In the genomic region with DNA sequence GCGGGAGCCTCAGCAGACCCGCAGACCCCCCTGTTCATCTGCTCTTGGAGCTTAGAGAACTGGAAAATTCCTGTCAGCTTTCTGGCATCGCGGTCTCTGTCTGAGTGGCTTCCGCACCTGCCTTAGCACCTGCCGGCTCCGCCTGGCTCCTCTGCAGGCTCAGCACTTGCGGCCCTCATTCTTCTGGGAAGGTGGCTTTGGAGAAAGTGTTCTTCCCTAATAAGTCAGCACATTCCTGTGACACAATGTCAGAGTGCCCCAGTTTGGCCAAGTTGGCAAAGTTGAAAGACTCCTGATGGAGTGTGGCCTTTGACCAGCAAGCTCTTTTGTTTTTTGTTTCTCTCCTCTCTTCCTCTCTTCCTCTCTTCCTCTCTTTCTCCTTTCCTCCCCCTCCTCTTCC, we compare ENCODE assay signal across 22 mouse cellular contexts.
DNase-seq lines count a peak whose midpoint lies in the region; ATAC-seq lines count a peak whose summit lies in the region.
"Had no signal": no experiment of that assay in that cellular context is flagged by ENCODE, and none has a peak within 500 bp of the region (broad histone marks: within the 10 kb centered on the region; RNA-seq: fewer than 3 reads in every experiment).

No protein-coding gene starts in this region.

- WGBS in kidney, embryonic 15.5 days, result 87% methylated on average over 8 of the region's 8 CpGs
- 70% methylated on average over 8 of the region's 8 CpGs for WGBS in kidney, embryonic 16.5 days

- H3K9me3 ChIP-seq in kidney, embryonic 15.5 days (replicated peaks), result no peaks in the 10 kb centered on the region
- no peaks in the 10 kb centered on the region for H3K9me3 ChIP-seq in kidney, embryonic 16.5 days (ENCODE audit: low read length)
- H3K9me3 ChIP-seq: embryonic facial prominence, embryonic 13.5 days; forebrain, embryonic 12.5 days; heart, embryonic 10.5 days; hindbrain, embryonic 13.5 days had no signal

- ATAC-seq in kidney, embryonic 15.5 days (replicated peaks; ENCODE audit: low FRiP score), result no peak
- ATAC-seq in kidney, embryonic 16.5 days (ENCODE audit: low FRiP score, low TSS enrichment), result no peak
- no peak for ATAC-seq in inflammation-experienced regulatory T-cells, adult 6 months
- ATAC-seq: CD4-positive, CD25-positive, alpha-beta regulatory T cell, adult 4 months; forebrain, embryonic 16.5 days had no signal

- no peaks in the 10 kb centered on the region for H3K27me3 ChIP-seq in kidney, embryonic 15.5 days
- H3K27me3 ChIP-seq in kidney, embryonic 16.5 days (ENCODE audit: insufficient read depth, low read length), result no peaks in the 10 kb centered on the region

- DNase-seq in kidney, adult 11 months, result peak; percentile 36
- DNase-seq in kidney, adult 9 months, result peak; percentile 38
- DNase-seq in kidney, postnatal 10 days, result peak; percentile 22
- DNase-seq in left cerebral cortex, postnatal 10 days (ENCODE audit: extremely low spot score in 1 of 2, low spot score in 2 of 2), result no peak
- DNase-seq: adrenal gland, postnatal 25 days; B cell, adult 2 months; cerebellum, adult 18-20 months; cerebellum, adult 9-11 months; cerebellum, postnatal 36 days; gastrocnemius, postnatal 10 days; heart, adult 18-20 months; heart, postnatal 10 days had no signal

- H3K4me1 ChIP-seq in kidney, embryonic 15.5 days, result 0 out of 2 replicates have a peak, but pooled peaks cover 3% of the 10 kb centered on the region
- H3K4me1 ChIP-seq in kidney, embryonic 16.5 days (ENCODE audit: insufficient read depth, low read length), result no peaks in the 10 kb centered on the region
- H3K4me1 ChIP-seq: embryonic facial prominence, embryonic 13.5 days; forebrain, embryonic 12.5 days had no signal

- intact Hi-C loops in left cerebral cortex, postnatal 10 days (cut with DNase I), result no loop called here

- H3K27ac ChIP-seq in kidney, embryonic 15.5 days, result no peak overlapping the region
- no peak overlapping the region for H3K27ac ChIP-seq in kidney, embryonic 16.5 days (ENCODE audit: low read length)
- H3K27ac ChIP-seq: embryonic facial prominence, embryonic 13.5 days; forebrain, embryonic 12.5 days; heart, embryonic 10.5 days; hindbrain, embryonic 13.5 days had no signal

- no peak overlapping the region for H3K9ac ChIP-seq in kidney, embryonic 15.5 days
- H3K9ac ChIP-seq in kidney, embryonic 16.5 days (replicated peaks; ENCODE audit: low read length), result no peak overlapping the region
- H3K9ac ChIP-seq: embryonic facial prominence, embryonic 13.5 days; forebrain, embryonic 12.5 days; hindbrain, embryonic 13.5 days had no signal

- no peak overlapping the region for H3K4me3 ChIP-seq in kidney, embryonic 15.5 days (replicated peaks)
- no peak overlapping the region for H3K4me3 ChIP-seq in kidney, embryonic 16.5 days (ENCODE audit: low read length)
- H3K4me3 ChIP-seq: embryonic facial prominence, embryonic 13.5 days; forebrain, embryonic 12.5 days; heart, embryonic 10.5 days; hindbrain, embryonic 13.5 days had no signal

- no peak overlapping the region for H3K4me2 ChIP-seq in kidney, embryonic 15.5 days
- no peak overlapping the region for H3K4me2 ChIP-seq in kidney, embryonic 16.5 days (replicated peaks; ENCODE audit: low read depth, low read length)
- H3K4me2 ChIP-seq: embryonic facial prominence, embryonic 13.5 days; forebrain, embryonic 12.5 days; hindbrain, embryonic 13.5 days had no signal

- H3K36me3 ChIP-seq in kidney, embryonic 15.5 days, result no peaks in the 10 kb centered on the region
- no peaks in the 10 kb centered on the region for H3K36me3 ChIP-seq in kidney, embryonic 16.5 days (ENCODE audit: insufficient read depth, low read length)
- H3K36me3 ChIP-seq: embryonic facial prominence, embryonic 13.5 days; forebrain, embryonic 12.5 days; G1E; heart, embryonic 10.5 days; hindbrain, embryonic 13.5 days had no signal

Comparison
In these comparisons a context has a peak if more than half of its experiments do, and no peak if none do; other contexts are left out.
1. DNase-seq: peak in kidney, adult 11 months (single experiment), kidney, adult 9 months (single experiment) and kidney, postnatal 10 days (single experiment); none in left cerebral cortex, postnatal 10 days (0 of 2).